In genomic region chr6:124859725-124860124, GRCm38 (mm10) we compare ENCODE assay signal across 8 mouse cellular contexts. TPM values are rescaled to one million over a fixed set of nuclear protein-coding genes. Genes with fewer than 3 reads are reported as not detected.
DNase-seq lines count a peak whose midpoint lies in the region; ATAC-seq and TF ChIP-seq lines count a peak whose summit lies in the region.

No protein-coding gene starts in this region.

- peaks cover 3% of the 10 kb centered on the region for H3K27me3 ChIP-seq in Patski
- no peaks in the 10 kb centered on the region; the same call in 1 of the 2 replicates for H3K27me3 ChIP-seq in hindbrain, embryonic 13.5 days

- CTCF ChIA-PET in Patski (lab: Charles Lee), result interaction anchor here (0.6 to 3.3 kb wide), 17 partner anchors 9 to 170 kb away, joined by 3 to 20 read pairs (median 4); partner anchors contain the start of gene Mlf2

- peak; percentile 51 for ATAC-seq in Patski
- ATAC-seq in hindbrain, embryonic 13.5 days (ENCODE audit: low FRiP score), result no peak

- peaks cover 88% of the 10 kb centered on the region for H3K4me1 ChIP-seq in hindbrain, embryonic 13.5 days (replicated peaks)

- DNase-seq in Patski (ENCODE audit: low read depth, low spot score), result no peak
- DNase-seq in cerebellum, postnatal 14 days, result peak; percentile 95 to 98
- DNase-seq in frontal cortex, postnatal 25 days (ENCODE audit: low spot score in 2 of 2), result peak; percentile 89 to 91
- DNase-seq in layer of hippocampus, postnatal 36 days, result peak; percentile 86 to 87
- DNase-seq in lung, postnatal 4 days, result peak; percentile 82 to 90
- DNase-seq in retina, postnatal 7 days (ENCODE audit: low read depth, low spot score), result peak; percentile 81
- DNase-seq in urinary bladder, adult 18-20 months (ENCODE audit: low spot score in 2 of 2), result peak; percentile 67 to 89

- H3K9ac ChIP-seq in hindbrain, embryonic 13.5 days, result peak overlapping the region; percentile 89

- H3K27ac ChIP-seq in hindbrain, embryonic 13.5 days, result peak overlapping the region; percentile 95

- POLR2A ChIA-PET in Patski (lab: Charles Lee), result interaction anchor here (1.4 kb wide), 1 partner anchor 137 kb away, joined by 3 read pairs; the partner anchor contains the start of gene Pianp

- H3K4me2 ChIP-seq in hindbrain, embryonic 13.5 days, result peak overlapping the region; percentile 44

- H3K9me3 ChIP-seq in hindbrain, embryonic 13.5 days, result no peaks in the 10 kb centered on the region

- in situ Hi-C loops in Patski (cut with MboI; ENCODE audit: low pct_unique_long_range_greater_than_20kb), result no loop called here

- TF ChIP-seq CTCF in Patski (IDR thresholded peaks at IDR 0.05), result no peak

- H3K36me3 ChIP-seq in hindbrain, embryonic 13.5 days, result peaks cover 11% of the 10 kb centered on the region

- peak overlapping the region; percentile 20 for H3K4me3 ChIP-seq in hindbrain, embryonic 13.5 days

- WGBS in hindbrain, embryonic 13.5 days, result 6% methylated on average over 12 of the region's 12 CpGs

RNA-seq across cellular contexts. Expression of gene P3h3, which starts 2.2 kb away (rescaled TPM):
- polyA plus RNA-seq in Patski (2021), result 15.1 TPM
- 16.4 and 19.1 TPM in 2 replicates for polyA plus RNA-seq in hindbrain, embryonic 13.5 days (2015; fragmentation: Nextera tagmentation; extraction: Ambion mirVana)
- 10 to 100 TPM; 30.4 to 37.1 TPM for total RNA-seq in layer of hippocampus, postnatal 36 days (2021)

RNA-seq across cellular contexts. Expression of gene Gpr162, which starts 4.1 kb away (rescaled TPM):
- 10.3 TPM for polyA plus RNA-seq in Patski (2021)
- 21.3 and 22.5 TPM in 2 replicates for polyA plus RNA-seq in hindbrain, embryonic 13.5 days (2015; fragmentation: Nextera tagmentation; extraction: Ambion mirVana)
- total RNA-seq in layer of hippocampus, postnatal 36 days (2021), result 100 to 1,000 TPM; 180 to 187 TPM

RNA-seq across cellular contexts. Expression of gene Gnb3, which starts 19.6 kb away (rescaled TPM):
- 0.09 TPM for polyA plus RNA-seq in Patski (2021)
- polyA plus RNA-seq in hindbrain, embryonic 13.5 days (2015; fragmentation: Nextera tagmentation; extraction: Ambion mirVana), result 0.78 and 1.3 TPM in 2 replicates
- total RNA-seq in layer of hippocampus, postnatal 36 days (2021), result under 1 TPM in 1 of 2 experiments, not detected in 1; 0.17 TPM

RNA-seq across cellular contexts. Expression of gene Cd4, which starts 28.3 kb away (rescaled TPM):
- polyA plus RNA-seq in Patski (2021), result not detected
- 0.14 and 0.19 TPM in 2 replicates for polyA plus RNA-seq in hindbrain, embryonic 13.5 days (2015; fragmentation: Nextera tagmentation; extraction: Ambion mirVana)
- under 1 TPM in 1 of 2 experiments, not detected in 1; 0.23 TPM for total RNA-seq in layer of hippocampus, postnatal 36 days (2021)

RNA-seq across cellular contexts. Expression of gene Cdca3, which starts 30.4 kb away (rescaled TPM):
- 66.3 TPM for polyA plus RNA-seq in Patski (2021)
- 42.6 and 51.2 TPM in 2 replicates for polyA plus RNA-seq in hindbrain, embryonic 13.5 days (2015; fragmentation: Nextera tagmentation; extraction: Ambion mirVana)
- 1 to 10 TPM in 1 of 2 experiments, under 1 TPM in 1; 0.38 to 1.2 TPM for total RNA-seq in layer of hippocampus, postnatal 36 days (2021)
